Mouse (Mus musculus): ENCODE measurements around the gene Tesk2. TPM values are rescaled to one million over a fixed set of nuclear protein-coding genes. Genes with fewer than 3 reads are reported as not detected.

Tesk2 gene
- polyA plus RNA-seq, 1 experiment from 2014 or later = 9.0 TPM

DNA sequence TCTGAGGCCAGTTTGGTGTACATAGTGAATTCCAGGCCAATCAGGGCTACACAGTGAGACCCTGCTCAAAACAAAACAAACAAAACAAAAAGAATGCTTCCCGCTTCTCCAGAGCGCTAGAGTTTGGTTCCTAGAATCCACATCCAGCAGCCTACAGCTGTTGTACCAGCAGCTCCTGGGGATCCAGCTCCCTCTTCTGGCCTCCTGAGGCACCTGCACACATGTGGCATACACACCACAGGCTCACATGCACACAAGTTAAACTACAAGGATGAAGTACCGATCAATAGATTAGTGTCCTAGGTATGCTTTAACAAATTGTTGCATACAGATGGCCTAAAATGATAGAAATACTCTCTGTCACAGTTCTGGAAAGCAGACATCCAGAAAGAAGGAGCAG is 123.6 kb downstream of the Tesk2 start:
- Histone ChIP-seq H3K36me3 (replicated peaks) (no peaks in the 10 kb centered on the region), H3K9me3 (no peaks in the 10 kb centered on the region), H3K4me3 (no peak overlapping the region), H3K4me1 (peaks cover 6% of the 10 kb centered on the region), H3K27me3 (ENCODE audit: poor library complexity, severe bottlenecking) (peaks cover 17% of the 10 kb centered on the region), H3K27ac (no peak overlapping the region)
- no peak for DNase-seq (ENCODE audit: extremely low spot score, low spot score)
- 97% methylated on average over 3 of the region's 3 CpGs for WGBS

DNA sequence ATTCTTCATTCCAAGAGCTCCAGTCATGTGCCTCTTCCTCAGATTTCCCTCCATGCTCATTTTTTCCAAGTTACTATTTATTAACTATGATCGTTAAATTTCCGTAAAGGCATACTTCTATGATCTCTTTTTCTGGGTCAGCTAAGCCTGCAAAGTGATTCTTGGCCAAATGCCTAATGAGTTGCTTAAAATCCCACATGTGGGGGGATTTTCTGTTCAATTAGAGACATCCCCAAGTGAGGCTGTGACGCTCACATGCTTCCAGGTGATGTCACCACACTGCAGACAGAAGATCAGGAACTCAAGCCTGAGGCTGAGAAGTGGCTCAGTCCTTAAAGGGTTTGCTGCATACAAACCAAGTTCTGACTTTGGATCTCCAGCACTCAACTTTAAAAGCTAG is 129.2 kb downstream of the Tesk2 start:
- H3K4me1 ChIP-seq = peaks cover 14% of the 10 kb centered on the region
- no peaks in the 10 kb centered on the region for H3K9me3 ChIP-seq
- no peak for DNase-seq (ENCODE audit: extremely low spot score, low spot score)
- no peak overlapping the region for H3K4me3 ChIP-seq
- no peak overlapping the region for H3K27ac ChIP-seq
- no peaks in the 10 kb centered on the region for H3K27me3 ChIP-seq (ENCODE audit: poor library complexity, severe bottlenecking)
- WGBS = 78% methylated on average over 3 of the region's 3 CpGs
- no peaks in the 10 kb centered on the region for H3K36me3 ChIP-seq (replicated peaks)

- H3K9me3 ChIP-seq = no peaks in the 10 kb centered on the region
- no peak overlapping the region for H3K27ac ChIP-seq
- DNase-seq (ENCODE audit: extremely low spot score, low spot score) = no peak
Observed at GRCm38 (mm10) chr4:116854286-116854685, 133.5 kb downstream of the Tesk2 start.

More at GRCm38 (mm10) chr4:116854286-116854685, 133.5 kb downstream of the Tesk2 start:
- Histone ChIP-seq H3K4me3 (no peak overlapping the region), H3K27me3 (ENCODE audit: poor library complexity, severe bottlenecking) (no peaks in the 10 kb centered on the region), H3K36me3 (replicated peaks) (no peaks in the 10 kb centered on the region), H3K4me1 (peaks cover 15% of the 10 kb centered on the region)
- 17% methylated on average over 2 of the region's 2 CpGs for WGBS

Other genes with a start within 250 kb of the Tesk2 start
- gene Ipp, start 213.4 kb upstream of the Tesk2 start, polyA plus RNA-seq (2016; fragmentation: Nextera tagmentation; extraction: Ambion mirVana) = 19.7 and 22.9 TPM in 2 replicates
- gene Tmem69, start 165.0 kb upstream of the Tesk2 start, polyA plus RNA-seq (2016; fragmentation: Nextera tagmentation; extraction: Ambion mirVana) = 25.0 and 27.7 TPM in 2 replicates
- gene Gpbp1l1, start 163.3 kb upstream of the Tesk2 start, polyA plus RNA-seq (2016; fragmentation: Nextera tagmentation; extraction: Ambion mirVana) = 28.3 and 32.2 TPM in 2 replicates
- gene Ccdc17, start 124.3 kb upstream of the Tesk2 start, polyA plus RNA-seq (2016; fragmentation: Nextera tagmentation; extraction: Ambion mirVana) = 2.4 and 3.5 TPM in 2 replicates
- gene Nasp, start 93.0 kb upstream of the Tesk2 start, polyA plus RNA-seq (2016; fragmentation: Nextera tagmentation; extraction: Ambion mirVana) = 354 and 376 TPM in 2 replicates
- gene Akr1a1, start 69.3 kb upstream of the Tesk2 start, polyA plus RNA-seq (2016; fragmentation: Nextera tagmentation; extraction: Ambion mirVana) = 534 and 550 TPM in 2 replicates
- gene Prdx1, start 35.4 kb upstream of the Tesk2 start, polyA plus RNA-seq (2016; fragmentation: Nextera tagmentation; extraction: Ambion mirVana) = 1,457 and 1,472 TPM in 2 replicates
- 45.6 and 47.3 TPM in 2 replicates for gene Mmachc, start 12.5 kb upstream of the Tesk2 start, polyA plus RNA-seq (2016; fragmentation: Nextera tagmentation; extraction: Ambion mirVana)
- gene Ccdc163, start 12.4 kb upstream of the Tesk2 start, polyA plus RNA-seq (2016; fragmentation: Nextera tagmentation; extraction: Ambion mirVana) = 31.5 and 37.0 TPM in 2 replicates
- gene Toe1, start 86.7 kb downstream of the Tesk2 start, polyA plus RNA-seq (2016; fragmentation: Nextera tagmentation; extraction: Ambion mirVana) = 41.3 and 44.1 TPM in 2 replicates
- 30.4 and 30.6 TPM in 2 replicates for gene Mutyh, start 86.8 kb downstream of the Tesk2 start, polyA plus RNA-seq (2016; fragmentation: Nextera tagmentation; extraction: Ambion mirVana)
- gene Hpdl, start 100.8 kb downstream of the Tesk2 start, polyA plus RNA-seq (2016; fragmentation: Nextera tagmentation; extraction: Ambion mirVana) = 1.5 and 2.2 TPM in 2 replicates
- 5.5 and 5.7 TPM in 2 replicates for gene Zswim5, start 156.4 kb downstream of the Tesk2 start, polyA plus RNA-seq (2016; fragmentation: Nextera tagmentation; extraction: Ambion mirVana)